Mouse (Mus musculus) cerebellum, adult 2 months (tissue): ENCODE measurements at regions not wholly inside any gene's neighbourhood (a gene's known extent, or its start where the extent isn't known, plus 50 kb on each side); places are given as distances from the start of the nearest gene placed in this dataset.

ENCODE experiments used
- CTCF ChIP-seq: fragments of 200-500 bp; IDR thresholded peaks from 2 replicates; pipeline ENCODE4 v1.5.1; 2011; ENCODE audit warnings: low read depth, mild to moderate bottlenecking, control low read depth, low read length, moderate library complexity, borderline replicate concordance; ENCODE audit not compliant: insufficient read depth
- POLR2A ChIP-seq: fragments of 200-500 bp; IDR thresholded peaks from 2 replicates; pipeline ENCODE4 v1.6.1; 2011; ENCODE audit warnings: low read length, control low read depth, borderline replicate concordance; ENCODE audit not compliant: insufficient read depth

GRCm38 (mm10) chr1:128532632-128533031 lies 59.5 kb downstream of the Cxcr4 start:
- TF ChIP-seq CTCF = no peak
- TF ChIP-seq POLR2A = no peak
